Mouse (Mus musculus): ENCODE results near the gene Pld3. TPM values are rescaled to one million over a fixed set of nuclear protein-coding genes. Genes with fewer than 3 reads are reported as not detected.

Pld3 gene
- polyA plus RNA-seq (2015; fragmentation: Illumina TruSeq; extraction: RNeasy Lipid Tissue Mini Kit (QIAGEN cat#74804); ENCODE audit: insufficient read depth, low read depth, low replicate concordance), result 35.8 TPM

GRCm38 (mm10) chr7:27552931-27553513, at the start of gene Pld3, which contains the start of gene 2310022A10Rik:
Gene Pld3, minus strand, starts transcription at chr7:27553218.
Gene 2310022A10Rik, plus strand, starts transcription at chr7:27553233.

GRCm38 (mm10) chr7:27591266-27592216, 38.5 kb upstream of the Pld3 start, which contains the start of gene Akt2:
Gene Akt2, plus strand, starts transcription at chr7:27591552.

GRCm38 (mm10) chr7:27522967-27523366, 30.1 kb downstream of the Pld3 start, which contains the start of gene Hipk4:
Gene Hipk4, plus strand, starts transcription at chr7:27523267.

GRCm38 (mm10) chr7:27499036-27499435, 54.0 kb downstream of the Pld3 start, which contains the start of gene Prx:
Gene Prx, plus strand, starts transcription at chr7:27499324.

DNA sequence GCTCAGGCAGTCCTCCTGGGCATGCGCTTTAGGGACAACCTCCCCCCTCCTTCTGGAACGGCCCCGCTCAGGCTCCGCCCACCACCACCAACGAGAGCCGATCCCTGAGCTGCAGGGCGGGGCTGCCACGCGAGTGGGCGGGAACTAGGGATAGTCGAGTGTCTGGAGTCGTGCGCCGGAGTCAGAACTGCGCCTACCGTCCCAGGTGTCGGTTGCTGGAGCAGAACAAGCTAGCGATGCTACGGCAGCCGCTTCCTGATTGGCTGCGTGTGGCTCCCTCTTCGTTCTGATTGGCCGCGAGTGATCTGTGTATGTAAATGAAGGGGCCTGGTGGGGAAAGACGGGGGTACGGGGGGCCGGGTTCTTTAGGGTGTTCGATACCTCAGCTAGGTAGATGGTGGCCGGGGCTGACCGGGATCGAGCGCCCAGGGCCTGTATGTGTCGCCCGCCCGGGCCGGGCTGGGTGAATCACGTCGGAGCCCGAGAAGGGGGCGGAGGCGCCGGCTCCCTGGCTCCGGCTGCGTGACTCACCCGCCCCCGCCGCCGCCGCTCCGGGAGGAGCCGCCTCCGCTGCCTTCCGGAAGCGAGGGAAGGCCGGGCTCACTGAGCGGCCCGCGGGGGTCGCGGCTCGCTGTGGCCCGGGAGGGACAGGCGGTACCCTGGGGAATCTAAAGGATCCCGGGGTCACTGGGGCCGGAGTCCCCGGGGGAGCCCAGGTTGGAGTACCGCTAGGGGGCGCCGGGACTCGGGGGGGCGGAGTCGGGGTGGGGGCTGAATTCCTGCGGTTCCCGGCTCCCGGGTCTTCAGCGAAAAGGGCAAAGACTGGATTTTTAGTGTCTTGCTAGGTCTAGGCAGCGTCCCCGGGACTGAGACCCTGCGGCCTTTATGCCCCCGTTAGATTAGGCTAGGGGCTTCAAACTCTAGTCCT, 66.0 kb downstream of the Pld3 start, which contains the start of gene Sertad1:
Gene Sertad1, plus strand, starts transcription at position 141 of the 928 bp plus-strand sequence.

Other genes starting within 250 kb of the Pld3 start
- 121 TPM for gene Ltbp4, start 215.5 kb downstream of the Pld3 start, polyA plus RNA-seq (2015; fragmentation: Illumina TruSeq; extraction: RNeasy Lipid Tissue Mini Kit (QIAGEN cat#74804); ENCODE audit: insufficient read depth, low read depth, low replicate concordance)
- 11.7 TPM for gene Shkbp1, start 197.2 kb downstream of the Pld3 start, polyA plus RNA-seq (2015; fragmentation: Illumina TruSeq; extraction: RNeasy Lipid Tissue Mini Kit (QIAGEN cat#74804); ENCODE audit: insufficient read depth, low read depth, low replicate concordance)
- gene Gm20479, start 195.8 kb downstream of the Pld3 start, polyA plus RNA-seq (2015; fragmentation: Illumina TruSeq; extraction: RNeasy Lipid Tissue Mini Kit (QIAGEN cat#74804); ENCODE audit: insufficient read depth, low read depth, low replicate concordance), result not detected
- gene Sptbn4, start 105.5 kb downstream of the Pld3 start, polyA plus RNA-seq (2015; fragmentation: Illumina TruSeq; extraction: RNeasy Lipid Tissue Mini Kit (QIAGEN cat#74804); ENCODE audit: insufficient read depth, low read depth, low replicate concordance), result 2.4 TPM
- 9.3 TPM for gene Blvrb, start 105.2 kb downstream of the Pld3 start, polyA plus RNA-seq (2015; fragmentation: Illumina TruSeq; extraction: RNeasy Lipid Tissue Mini Kit (QIAGEN cat#74804); ENCODE audit: insufficient read depth, low read depth, low replicate concordance)
- 2.8 TPM for gene Sertad3, start 79.5 kb downstream of the Pld3 start, polyA plus RNA-seq (2015; fragmentation: Illumina TruSeq; extraction: RNeasy Lipid Tissue Mini Kit (QIAGEN cat#74804); ENCODE audit: insufficient read depth, low read depth, low replicate concordance)
- 8.8 TPM for gene Sertad1, start 66.3 kb downstream of the Pld3 start, polyA plus RNA-seq (2015; fragmentation: Illumina TruSeq; extraction: RNeasy Lipid Tissue Mini Kit (QIAGEN cat#74804); ENCODE audit: insufficient read depth, low read depth, low replicate concordance)
- 0.46 TPM for gene Prx, start 53.9 kb downstream of the Pld3 start, polyA plus RNA-seq (2015; fragmentation: Illumina TruSeq; extraction: RNeasy Lipid Tissue Mini Kit (QIAGEN cat#74804); ENCODE audit: insufficient read depth, low read depth, low replicate concordance)
- not detected for gene Hipk4, start 30.0 kb downstream of the Pld3 start, polyA plus RNA-seq (2015; fragmentation: Illumina TruSeq; extraction: RNeasy Lipid Tissue Mini Kit (QIAGEN cat#74804); ENCODE audit: insufficient read depth, low read depth, low replicate concordance)
- 3.6 TPM for gene 2310022A10Rik, start within 50 bp of the Pld3 start, polyA plus RNA-seq (2015; fragmentation: Illumina TruSeq; extraction: RNeasy Lipid Tissue Mini Kit (QIAGEN cat#74804); ENCODE audit: insufficient read depth, low read depth, low replicate concordance)
- 25.0 TPM for gene Akt2, start 38.3 kb upstream of the Pld3 start, polyA plus RNA-seq (2015; fragmentation: Illumina TruSeq; extraction: RNeasy Lipid Tissue Mini Kit (QIAGEN cat#74804); ENCODE audit: insufficient read depth, low read depth, low replicate concordance)
- gene Ttc9b, start 100.7 kb upstream of the Pld3 start, polyA plus RNA-seq (2015; fragmentation: Illumina TruSeq; extraction: RNeasy Lipid Tissue Mini Kit (QIAGEN cat#74804); ENCODE audit: insufficient read depth, low read depth, low replicate concordance), result not detected
- 5.3 TPM for gene Map3k10, start 121.4 kb upstream of the Pld3 start, polyA plus RNA-seq (2015; fragmentation: Illumina TruSeq; extraction: RNeasy Lipid Tissue Mini Kit (QIAGEN cat#74804); ENCODE audit: insufficient read depth, low read depth, low replicate concordance)
- gene Zfp607b, start 136.1 kb upstream of the Pld3 start, polyA plus RNA-seq (2015; fragmentation: Illumina TruSeq; extraction: RNeasy Lipid Tissue Mini Kit (QIAGEN cat#74804); ENCODE audit: insufficient read depth, low read depth, low replicate concordance), result 0.39 TPM
- gene Zfp60, start 178.2 kb upstream of the Pld3 start, polyA plus RNA-seq (2015; fragmentation: Illumina TruSeq; extraction: RNeasy Lipid Tissue Mini Kit (QIAGEN cat#74804); ENCODE audit: insufficient read depth, low read depth, low replicate concordance), result 2.9 TPM

Measured in pancreas, adult 10 weeks (tissue).